Mouse (Mus musculus) layer of hippocampus, postnatal 25 days (tissue): ENCODE results near the gene Cachd1. TPM values are rescaled to one million over a fixed set of nuclear protein-coding genes. Genes with fewer than 3 reads are reported as not detected.

Source experiments
- DNase-seq, 2 experiments: peaks; one replicate each; pipeline ENCODE4 v3.0.0; 2022; ENCODE audit warnings: mixed read lengths in 2 of 2, low spot score in 1 of 2; ENCODE audit errors: extremely low spot score in 1 of 2
- total RNA-seq, 2 experiments: library from RNA; stranded (reverse); gene quantifications; 2 replicates each; pipeline ENCODE4 v1.2.3; 2021

Gene Cachd1
- total RNA-seq, 2 experiments from 2014 or later: 30.0 to 32.0 TPM

DNA sequence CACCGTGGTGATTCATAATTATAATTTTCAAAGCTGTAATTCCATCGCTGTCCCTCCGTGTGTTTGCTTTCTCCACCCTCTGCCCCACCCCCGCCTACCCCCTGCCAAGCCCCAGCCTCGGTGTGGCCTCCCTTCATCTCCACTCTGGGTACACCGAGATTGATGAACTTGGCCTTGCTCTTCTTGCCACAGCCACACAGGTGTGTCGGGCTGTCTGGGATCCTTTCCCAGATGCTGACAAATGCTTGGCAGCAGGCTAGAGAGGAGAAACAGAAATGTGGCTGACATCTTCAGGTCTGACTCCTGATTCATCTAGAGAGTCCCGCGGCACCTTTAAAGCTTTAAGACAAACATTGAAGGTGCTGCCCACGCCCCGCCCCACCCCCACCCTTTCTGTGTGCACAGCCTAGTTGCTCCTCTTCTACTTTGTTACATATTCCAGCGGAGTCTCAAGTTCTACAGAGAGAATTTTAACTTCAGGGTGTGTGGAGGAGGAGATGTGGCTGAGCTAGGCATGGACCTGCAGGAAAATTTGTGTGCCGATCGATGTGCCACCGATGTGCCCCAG lies 87.5 kb downstream of the Cachd1 start:
- DNase-seq: no peak

DNA sequence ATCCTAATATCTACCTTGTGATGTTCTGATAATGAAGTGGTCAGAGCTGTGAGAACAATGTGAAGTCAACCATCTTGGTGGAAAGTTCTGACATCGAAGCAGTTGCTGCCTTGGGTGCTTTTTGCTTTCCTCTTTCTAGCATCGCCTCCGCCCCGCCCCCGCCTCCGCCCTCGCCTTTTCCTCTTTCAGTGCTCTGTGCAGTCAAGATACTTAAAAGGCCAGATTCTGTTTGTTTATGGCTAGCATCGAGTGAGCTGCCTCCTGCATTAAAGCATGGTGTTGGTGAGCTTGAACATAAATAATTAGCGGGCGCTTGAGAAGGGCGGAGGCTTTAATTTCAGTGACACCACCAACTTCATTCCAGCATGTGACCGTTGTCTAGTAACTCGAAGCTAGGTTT lies 88.9 kb downstream of the Cachd1 start:
- DNase-seq: no peak

DNA sequence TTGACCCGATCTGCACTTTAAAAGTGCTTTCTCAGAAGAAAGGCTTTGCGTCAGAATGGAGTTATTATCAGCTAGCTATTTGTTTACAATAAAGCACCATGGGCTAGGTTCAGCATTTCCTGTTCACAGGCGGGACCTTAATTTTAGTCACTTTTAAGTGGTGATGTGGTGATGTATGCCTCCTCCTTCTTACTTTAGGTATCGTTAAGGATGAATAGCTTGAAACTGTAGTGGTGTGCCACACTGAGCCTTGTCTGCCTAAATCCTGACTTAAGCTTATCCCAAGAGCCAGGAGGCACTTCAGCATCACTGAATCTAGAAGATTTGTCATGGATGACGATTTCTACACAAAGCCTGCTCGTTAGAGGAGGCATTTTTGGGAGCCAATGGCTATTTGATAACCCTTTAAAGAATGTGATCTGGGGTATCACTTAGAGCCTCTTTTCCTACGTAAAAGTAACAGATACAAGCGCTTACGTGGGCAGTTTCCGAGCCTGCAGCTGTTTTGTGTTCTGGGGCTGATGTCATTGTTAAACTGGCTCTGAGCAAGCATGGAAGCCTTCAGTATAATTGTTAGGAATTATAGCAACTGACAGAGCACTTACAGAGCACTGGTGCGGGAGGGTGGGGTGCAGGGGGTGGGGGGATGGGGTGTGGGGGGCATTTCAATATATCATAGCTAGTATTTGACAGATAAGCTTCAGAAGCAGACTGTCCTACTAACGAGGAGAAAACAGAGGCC lies 89.7 kb downstream of the Cachd1 start:
- no peak for DNase-seq

DNA sequence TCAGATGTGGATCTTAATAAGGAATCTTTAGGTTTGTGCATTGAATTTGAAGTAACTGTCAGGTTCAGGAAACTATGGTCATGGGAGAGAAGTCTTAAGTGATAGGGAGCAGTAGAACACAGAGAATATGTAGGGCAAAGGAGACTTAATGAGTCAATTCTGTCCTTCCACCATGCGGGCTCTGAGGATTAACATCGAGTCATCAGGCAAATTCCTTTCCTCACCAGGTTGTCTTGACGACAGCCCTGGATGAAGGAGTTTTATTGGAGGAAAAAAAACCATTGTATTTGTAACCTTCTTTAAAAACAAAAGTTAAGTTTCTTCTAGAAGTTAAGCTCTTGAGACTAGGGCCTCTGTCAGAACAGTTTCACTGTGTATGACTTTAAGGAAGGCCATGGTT lies 100.9 kb downstream of the Cachd1 start:
- DNase-seq: no peak

DNA sequence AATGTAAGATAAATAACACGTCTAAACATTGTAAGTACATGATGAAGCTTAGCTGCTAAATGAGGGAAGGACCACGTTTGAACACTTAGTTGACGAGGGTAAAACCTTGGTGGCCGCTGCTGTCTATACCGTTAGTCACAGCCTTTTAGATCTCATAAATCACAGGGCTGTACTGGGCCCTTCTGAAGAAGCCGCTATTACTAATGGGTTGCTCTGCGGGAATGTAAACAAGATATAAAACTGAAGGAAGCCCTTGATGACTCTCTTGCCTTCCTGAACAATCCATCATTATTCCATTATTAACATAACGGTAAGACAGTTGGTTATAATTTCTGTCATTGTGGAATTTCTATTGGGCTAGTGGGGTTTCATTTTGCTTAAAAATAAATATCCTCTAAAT lies 102.9 kb downstream of the Cachd1 start:
- DNase-seq: no peak

DNA sequence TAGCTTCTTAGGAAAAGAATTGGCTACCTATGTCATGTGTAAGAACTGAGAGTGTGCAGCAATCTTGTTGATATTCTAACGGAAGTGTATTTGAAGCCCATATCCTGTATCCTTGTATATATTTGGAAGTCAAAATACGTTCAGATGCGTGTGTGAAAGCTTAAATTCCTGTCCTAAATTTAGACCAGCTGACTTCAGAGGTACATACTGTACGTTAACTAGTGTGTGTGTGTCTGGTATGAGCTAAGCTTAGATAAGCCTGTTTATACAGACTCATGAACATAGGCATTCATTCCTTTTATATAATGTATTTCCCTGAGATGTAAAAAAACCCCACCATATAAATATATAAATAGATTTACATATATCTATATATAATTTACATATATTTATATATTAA lies 103.6 kb downstream of the Cachd1 start:
- DNase-seq: no peak

DNA sequence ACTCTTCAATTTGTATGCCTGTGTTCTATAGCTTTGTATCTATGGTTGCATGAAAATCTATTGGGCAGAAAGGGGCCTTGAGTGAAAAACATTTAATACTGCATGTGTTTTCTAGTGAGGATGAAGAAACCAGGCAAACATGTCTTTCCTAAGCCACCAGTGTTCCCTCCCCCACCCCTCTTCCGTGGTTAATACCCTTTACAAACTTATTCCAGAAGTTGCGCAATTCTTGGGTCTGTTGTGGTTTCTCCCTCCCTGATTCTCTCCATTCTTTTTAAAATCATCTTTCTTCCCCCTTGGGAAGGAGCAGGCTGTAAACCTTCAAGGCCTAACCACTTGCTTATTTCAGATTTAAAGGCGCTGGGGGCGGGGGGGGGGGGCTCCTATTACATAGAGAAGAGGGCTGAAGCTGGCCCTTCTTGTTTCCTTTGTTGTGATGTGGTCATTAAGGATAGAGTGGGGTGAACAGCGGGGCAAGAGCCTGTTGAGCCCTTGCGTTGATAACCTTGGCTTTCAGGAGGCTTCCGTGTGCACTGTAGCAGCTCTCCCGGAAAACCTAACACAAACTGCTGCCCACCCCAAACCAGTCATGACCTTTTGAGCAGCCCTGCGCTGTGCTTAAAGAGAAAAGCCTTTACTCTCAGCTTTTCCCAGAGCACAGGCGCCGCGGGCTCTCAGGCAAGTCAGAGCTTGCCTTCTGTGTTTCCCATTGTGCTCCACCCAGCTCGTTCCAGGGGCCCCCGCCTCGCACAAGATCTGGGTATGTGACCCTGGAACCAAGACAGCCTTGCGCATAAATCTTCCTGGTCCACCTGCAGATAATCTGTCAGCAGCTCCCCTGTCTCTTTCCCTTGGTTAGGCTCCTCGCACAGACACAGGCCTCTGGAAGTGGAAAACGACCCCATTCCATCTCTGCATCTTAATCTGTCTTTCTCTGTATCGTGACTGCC lies 109.6 kb downstream of the Cachd1 start:
- DNase-seq: no peak

DNA sequence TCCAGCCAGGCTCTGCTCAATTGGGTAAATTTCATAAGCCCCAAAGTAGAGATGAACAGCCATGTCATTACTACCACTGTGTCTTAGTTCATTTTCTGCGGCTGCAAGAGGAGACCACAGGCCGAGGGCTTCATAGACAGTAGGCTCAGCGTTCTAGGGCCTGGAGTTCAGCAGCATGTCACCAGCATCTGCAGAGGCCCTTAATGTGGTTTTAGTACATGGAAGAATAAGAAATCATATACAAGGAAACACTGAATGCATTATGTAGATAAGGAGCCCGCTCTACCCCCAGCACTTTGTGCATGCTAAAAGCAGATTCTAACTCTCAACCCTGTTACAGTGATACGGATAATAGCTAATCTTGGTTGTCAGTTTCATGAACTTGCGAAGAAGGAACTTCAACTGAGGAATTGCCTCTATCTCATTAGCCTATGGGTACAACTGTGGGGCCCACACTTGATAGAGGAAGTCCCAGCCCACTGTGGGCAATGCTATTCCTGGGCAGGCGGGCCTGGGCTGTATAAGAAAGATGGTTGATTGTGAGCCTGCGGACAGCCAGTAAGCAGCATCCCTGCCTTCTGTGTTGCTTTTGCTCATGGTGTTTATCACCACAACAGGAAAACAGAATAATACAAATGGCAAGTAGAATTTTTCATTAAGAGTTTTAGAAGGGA lies 110.4 kb downstream of the Cachd1 start:
- no peak for DNase-seq

DNA sequence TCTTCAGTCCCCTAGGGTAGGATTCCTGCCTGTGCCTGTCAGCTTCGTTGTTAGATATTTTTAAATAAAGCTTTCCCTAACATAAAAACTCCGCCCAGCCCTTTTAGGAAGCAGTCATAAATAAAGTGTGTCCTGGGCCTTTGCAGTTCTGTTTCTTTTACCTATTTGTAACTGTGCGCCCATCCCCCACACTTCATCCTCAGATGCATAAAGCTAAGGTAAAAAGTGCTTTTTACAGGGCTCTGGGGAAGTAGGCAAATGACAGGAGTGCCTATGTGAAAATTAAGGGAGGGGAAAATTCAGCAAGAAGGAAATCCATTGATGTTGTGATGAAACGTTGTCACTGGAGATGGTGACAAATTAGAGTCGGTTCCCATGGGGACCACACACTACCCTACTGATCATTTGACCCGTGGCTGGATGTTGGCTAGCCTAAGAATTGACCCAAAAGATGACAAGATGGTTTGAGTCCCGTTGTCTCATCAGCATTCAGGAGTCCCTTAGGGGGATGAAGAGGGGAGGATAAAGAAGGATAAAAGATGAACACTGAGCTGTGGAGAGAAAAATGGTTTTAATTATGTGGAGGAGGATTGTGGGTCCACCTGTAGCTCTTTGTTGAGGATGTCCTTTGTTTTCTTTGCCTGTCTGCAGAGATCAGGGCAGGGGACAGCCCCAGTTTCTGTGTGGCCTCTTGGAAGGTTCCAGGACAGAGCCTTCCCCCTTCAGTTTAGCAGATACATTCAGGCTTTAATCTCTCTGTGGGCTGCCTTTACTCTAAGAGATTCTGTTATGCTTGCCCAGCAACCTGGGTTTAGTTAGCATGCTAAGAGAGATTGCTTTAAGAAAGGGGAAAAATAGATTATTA lies 113.9 kb downstream of the Cachd1 start:
- no peak for DNase-seq

DNA sequence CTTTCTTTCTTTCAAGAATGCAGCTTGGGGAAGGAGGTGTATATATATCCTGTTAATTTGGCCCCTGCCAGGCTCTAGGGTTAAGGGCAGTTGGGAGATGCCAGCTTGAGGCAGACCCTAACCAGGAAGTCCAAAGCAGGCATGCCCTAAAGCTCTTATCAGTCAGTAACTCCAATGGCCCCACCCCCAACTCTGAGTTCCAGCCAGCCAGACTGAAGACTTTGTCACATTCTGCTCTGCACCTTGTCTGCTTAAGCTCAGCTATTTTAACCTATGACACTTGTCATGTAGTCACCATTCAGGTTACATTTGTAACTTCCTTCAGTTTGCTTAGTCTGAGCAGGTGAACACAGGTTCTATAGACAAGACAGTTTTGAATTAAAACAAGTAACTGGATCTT lies 117.3 kb downstream of the Cachd1 start:
- no peak for DNase-seq

DNA sequence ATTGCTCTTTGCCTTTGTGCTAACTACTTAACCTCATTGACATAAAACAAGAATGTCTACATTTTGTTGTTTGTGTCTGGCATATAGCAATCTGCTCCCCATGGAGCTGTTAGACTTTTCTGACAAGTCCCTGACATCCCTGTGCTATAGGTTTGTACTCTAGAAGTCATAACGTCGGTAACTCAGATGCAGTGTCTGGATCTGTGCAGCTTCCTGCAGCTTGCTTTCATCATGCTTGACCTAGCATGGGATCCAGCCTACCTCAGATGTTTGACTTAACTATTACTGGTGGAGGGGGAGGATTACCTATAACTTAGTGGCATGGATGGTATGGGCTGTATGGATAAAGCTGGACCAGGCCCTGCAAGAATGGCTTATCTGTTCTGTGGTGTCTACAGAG lies 117.7 kb downstream of the Cachd1 start:
- DNase-seq: no peak

DNA sequence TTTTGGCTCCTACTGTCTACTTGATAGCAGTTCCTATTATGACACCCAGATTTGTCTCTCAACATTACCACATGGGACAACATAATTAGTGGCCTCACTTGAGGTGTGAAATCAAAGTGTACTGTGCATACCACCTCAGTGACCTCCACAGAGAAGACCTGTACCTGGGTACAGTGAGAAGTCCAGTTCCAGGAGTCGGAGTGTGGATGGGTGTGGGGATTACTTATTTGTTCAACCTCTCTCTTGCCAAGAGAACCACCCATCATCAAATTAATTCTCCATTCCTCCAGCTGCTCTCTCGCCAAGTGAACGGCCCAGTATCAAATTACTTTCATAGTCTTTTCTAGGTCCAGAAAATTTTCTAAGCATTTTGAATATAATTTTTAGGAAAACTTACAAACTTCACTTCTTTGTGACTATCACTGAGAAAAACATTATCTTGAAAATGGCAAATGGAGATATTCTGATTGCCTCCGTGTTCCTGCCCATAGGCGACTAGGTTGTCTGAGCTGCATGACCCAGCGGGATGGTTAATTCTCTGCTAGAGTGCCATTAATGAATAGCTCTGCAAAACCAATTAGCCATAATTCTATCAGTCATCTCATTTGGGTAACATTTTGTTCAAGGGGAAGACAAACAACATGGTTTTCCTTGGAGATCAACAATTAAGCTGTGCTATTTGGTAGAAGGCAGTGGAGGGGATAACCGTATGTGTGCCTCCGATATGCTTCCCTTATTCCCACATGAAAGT lies 120.0 kb downstream of the Cachd1 start:
- no peak for DNase-seq

DNA sequence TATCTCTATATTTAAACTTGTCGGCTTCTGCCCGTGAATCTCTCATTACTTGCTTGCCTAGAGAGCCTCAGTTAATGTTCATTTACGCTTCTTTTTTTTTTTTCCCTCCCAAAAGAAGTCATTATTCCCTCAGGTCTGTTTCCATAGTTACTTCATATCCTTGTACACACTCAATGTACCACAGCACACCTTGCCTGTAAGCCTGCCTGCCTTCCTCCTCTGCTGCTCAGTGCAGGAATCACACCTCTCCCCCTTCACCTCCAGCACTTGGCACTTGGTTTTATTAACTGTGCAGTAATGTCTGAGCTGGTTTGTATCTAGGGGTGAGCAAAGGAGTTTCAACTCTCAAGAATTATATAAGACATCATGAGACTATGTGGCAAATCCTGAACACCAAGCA lies 121.5 kb downstream of the Cachd1 start:
- no peak for DNase-seq

DNA sequence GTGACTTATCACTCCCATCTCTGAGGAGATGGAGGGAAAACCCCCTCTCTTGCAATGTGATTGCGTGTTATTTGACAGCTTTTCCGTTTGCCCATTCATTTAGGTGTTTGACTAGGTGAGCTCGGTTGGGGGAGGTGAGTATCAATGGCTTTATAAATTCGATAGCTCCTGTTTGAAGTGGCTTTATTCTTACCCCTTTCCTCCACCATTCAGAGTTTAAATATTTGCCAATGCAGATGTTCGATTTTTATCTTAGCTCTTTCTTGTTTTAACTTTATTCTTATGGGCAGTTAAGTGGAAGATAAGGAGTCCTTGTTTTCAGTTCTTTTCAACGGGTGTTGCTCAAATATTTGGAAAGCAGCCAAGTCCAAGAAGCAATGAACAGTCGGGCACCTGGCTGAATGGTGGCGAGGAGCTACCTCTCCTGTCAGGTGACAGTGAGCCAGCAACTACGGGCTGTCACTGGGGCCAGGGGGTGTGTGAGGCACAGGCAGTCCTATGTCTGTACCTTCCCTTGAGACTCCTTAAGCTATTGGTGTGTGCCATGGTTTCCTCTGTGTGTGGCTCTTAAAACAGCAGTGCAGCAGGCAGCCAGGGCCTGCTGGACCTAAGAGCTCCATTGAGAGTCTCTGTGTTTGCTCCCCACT lies 133.3 kb downstream of the Cachd1 start:
- DNase-seq: no peak

DNA sequence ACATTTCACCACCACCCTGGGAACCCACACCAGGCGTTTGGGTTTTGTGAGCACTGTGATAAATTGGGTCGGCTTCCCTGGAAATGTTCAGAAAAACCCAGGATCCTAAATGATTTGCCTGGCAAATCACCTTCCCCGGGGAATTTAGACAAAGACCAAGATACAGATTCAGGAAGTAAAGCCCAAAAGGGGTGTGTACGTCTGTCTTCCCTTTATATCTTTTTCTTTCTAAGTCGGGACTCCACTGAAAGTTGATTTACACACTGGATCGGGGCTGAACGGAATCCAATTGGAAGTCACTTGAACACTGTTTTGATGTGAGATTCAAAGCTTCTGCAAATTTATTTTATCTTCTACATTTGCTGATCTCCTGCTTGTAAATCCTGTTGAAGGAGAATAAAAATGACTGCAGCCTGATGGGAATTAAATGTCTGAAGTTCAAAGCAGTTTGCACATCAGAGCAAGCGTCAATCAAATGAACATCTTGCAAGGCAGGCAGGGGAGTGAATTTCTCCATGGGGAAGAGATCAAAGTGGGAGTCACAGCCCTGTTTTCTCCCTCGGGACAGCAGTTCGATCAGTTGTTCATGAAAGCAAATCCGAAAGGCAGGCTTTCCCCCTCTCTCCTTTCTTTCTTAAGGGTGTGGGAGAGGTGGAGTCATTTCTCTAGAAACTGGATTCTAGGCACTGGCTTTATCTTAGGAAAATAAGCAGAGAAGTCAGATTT lies 134.3 kb downstream of the Cachd1 start:
- no peak for DNase-seq

DNA sequence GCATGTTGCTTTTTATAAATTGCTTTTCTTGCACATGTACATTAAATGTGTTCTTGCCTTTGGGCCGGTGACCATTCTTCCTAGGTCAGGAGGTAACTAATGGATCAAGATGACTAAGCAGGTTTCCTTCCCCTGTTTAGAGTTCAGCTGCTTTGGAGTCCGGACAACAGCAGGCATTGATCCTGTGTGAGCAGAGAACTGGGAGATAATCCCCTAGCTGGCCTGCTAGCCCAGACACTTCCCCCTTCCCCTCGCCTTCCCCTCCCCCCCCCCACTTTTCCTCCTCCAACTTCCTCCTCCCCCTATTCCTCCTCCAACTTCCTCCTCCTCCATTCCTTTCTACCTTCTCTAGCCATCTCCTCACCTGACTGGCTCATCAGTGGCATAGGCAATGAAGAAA lies 135.2 kb downstream of the Cachd1 start:
- no peak for DNase-seq

DNA sequence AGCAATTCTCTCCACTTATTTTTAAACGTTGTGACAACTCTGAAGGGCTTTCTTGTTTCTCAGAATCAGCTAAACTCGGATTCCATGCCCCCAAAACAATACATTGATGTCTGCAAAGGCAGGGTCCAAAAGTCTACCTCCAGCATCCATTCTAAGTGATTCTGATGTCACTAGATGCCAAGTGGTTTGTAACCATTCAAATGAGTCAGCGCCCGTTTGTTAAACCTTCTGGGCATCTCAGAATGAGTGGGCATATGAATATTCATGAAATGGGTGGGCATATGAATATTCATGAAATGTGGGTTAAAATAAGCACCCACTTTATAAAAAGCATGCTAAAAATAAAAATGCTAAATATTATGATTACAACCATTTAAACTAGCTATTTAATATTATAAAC lies 137.2 kb downstream of the Cachd1 start:
- DNase-seq: no peak

DNA sequence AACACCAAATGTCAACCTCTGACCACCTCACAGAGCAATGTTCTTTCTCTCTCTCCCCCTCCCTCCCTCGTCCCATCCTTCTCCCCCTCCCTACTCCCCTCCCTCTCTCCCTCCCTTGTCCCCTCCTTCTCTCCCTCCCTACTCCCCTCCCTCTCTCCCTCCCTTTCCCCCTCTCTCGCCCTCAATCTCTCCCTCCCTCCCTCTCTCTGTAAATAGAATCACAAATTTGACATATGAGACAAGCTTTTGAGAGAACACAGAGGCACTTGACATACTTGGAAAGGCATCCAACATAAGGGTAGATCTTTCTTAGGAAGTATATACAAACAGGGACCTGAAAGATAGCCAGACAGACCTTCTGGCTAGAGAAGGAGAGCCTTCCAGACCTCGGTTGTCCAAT lies 138.1 kb downstream of the Cachd1 start:
- DNase-seq: no peak
